Mouse (Mus musculus) CH12.LX (cell line): Measurements from ENCODE around the gene Tmem87b. TPM values are rescaled to one million over a fixed set of nuclear protein-coding genes. Genes with fewer than 3 reads are reported as not detected.

Experiments used
- DNase-seq: peaks from one replicate; pipeline ENCODE4 v3.0.0-alpha.2; 2013; ENCODE audit errors: extremely low read depth
- H3K27ac ChIP-seq: 2 replicates; pipeline ENCODE4 v1.5.1; 2012; ENCODE audit warnings: low read depth, mild to moderate bottlenecking, control low read depth, moderate library complexity; ENCODE audit not compliant: insufficient read depth
- H3K27me3 ChIP-seq: replicated peaks from 2 replicates; pipeline ENCODE3; 2012; ENCODE audit warnings: inconsistent platforms
- H3K36me3 ChIP-seq, 2 experiments: replicated peaks in 1 of 2; 2 replicates each; pipeline versions ENCODE3 to v1.6.1; 2012; ENCODE audit warnings: inconsistent platforms in 1 of 2, low read length in 1 of 2, mild to moderate bottlenecking in 1 of 2, mixed read lengths in 1 of 2, moderate library complexity in 1 of 2; ENCODE audit not compliant: control insufficient read depth in 1 of 2, insufficient read depth in 1 of 2
- H3K4me1 ChIP-seq, 2 experiments: 2 replicates each; pipeline ENCODE4 v1.6.1; 2012; ENCODE audit warnings: inconsistent platforms in 1 of 2, moderate library complexity in 1 of 2; ENCODE audit not compliant: insufficient read depth in 2 of 2, control insufficient read depth in 1 of 2
- H3K4me2 ChIP-seq: 2 replicates; pipeline ENCODE4 v1.6.1; 2012; ENCODE audit warnings: low read depth, mild to moderate bottlenecking, control low read depth; ENCODE audit not compliant: poor library complexity, insufficient read depth, severe bottlenecking
- H3K4me3 ChIP-seq, 3 experiments: fragments of 150-350 bp in 1 of 3; sonication (generic) in 1 of 3; replicated peaks in 1 of 3; 2 replicates each; pipeline versions ENCODE3 to v1.5.1; 2011 to 2012; ENCODE audit warnings: low read depth in 2 of 3, low read length in 2 of 3, mild to moderate bottlenecking in 2 of 3, moderate library complexity in 2 of 3, control low read depth in 1 of 3, improper control_type of control experiment in 1 of 3, inconsistent platforms in 1 of 3, mixed read lengths in 1 of 3; ENCODE audit not compliant: poor library complexity in 1 of 3
- H3K79me2 ChIP-seq: replicated peaks from 2 replicates; pipeline ENCODE4 v1.6.1; 2012; ENCODE audit warnings: mild to moderate bottlenecking, moderate library complexity; ENCODE audit not compliant: control insufficient read depth, poor library complexity, insufficient read depth, severe bottlenecking; ENCODE audit errors: extremely low read depth
- H3K9ac ChIP-seq: 2 replicates; pipeline ENCODE4 v1.6.1; 2012; ENCODE audit warnings: low read depth, mild to moderate bottlenecking, control low read depth, moderate library complexity; ENCODE audit not compliant: insufficient read depth
- H3K9me3 ChIP-seq: replicated peaks from 2 replicates; pipeline ENCODE3; 2012; ENCODE audit warnings: low read length, inconsistent platforms, mixed read lengths
- BHLHE40 ChIP-seq: IDR thresholded peaks from 2 replicates; pipeline ENCODE4 v1.6.1; 2011; ENCODE audit warnings: mild to moderate bottlenecking, low read depth, low read length, improper control_type of control experiment
- CHD2 ChIP-seq: IDR thresholded peaks from 2 replicates; pipeline ENCODE4 v1.6.1; 2011; ENCODE audit warnings: low read length, improper control_type of control experiment
- E2F4 ChIP-seq: IDR thresholded peaks from 2 replicates; pipeline ENCODE4 v1.6.1; 2011; ENCODE audit warnings: low read depth, low read length, improper control_type of control experiment; ENCODE audit not compliant: insufficient replicate concordance
- ELF1 ChIP-seq: IDR thresholded peaks from 2 replicates; pipeline ENCODE4 v1.6.1; 2014; ENCODE audit warnings: low read depth, mild to moderate bottlenecking, inconsistent platforms, low read length, improper control_type of control experiment
- ETS1 ChIP-seq: conservative IDR thresholded peaks from 2 replicates; pipeline ENCODE4 v1.6.1; 2012; ENCODE audit warnings: low read depth, mild to moderate bottlenecking, inconsistent platforms, low read length, improper control_type of control experiment, moderate library complexity
- GABPA ChIP-seq: IDR thresholded peaks from 2 replicates; pipeline ENCODE4 v1.6.1; 2012; ENCODE audit warnings: low read depth, low read length, improper control_type of control experiment, inconsistent platforms; ENCODE audit not compliant: insufficient replicate concordance
- MXI1 ChIP-seq: IDR thresholded peaks from 2 replicates; pipeline ENCODE4 v1.6.1; 2011; ENCODE audit warnings: mild to moderate bottlenecking, low read depth, low read length, improper control_type of control experiment
- NELFE ChIP-seq: IDR thresholded peaks from 2 replicates; pipeline ENCODE4 v1.6.1; 2011; ENCODE audit warnings: low read depth, low read length, improper control_type of control experiment
- NRF1 ChIP-seq: IDR thresholded peaks from 2 replicates; pipeline ENCODE4 v1.6.1; 2014; ENCODE audit warnings: low read depth, mild to moderate bottlenecking, inconsistent platforms, low read length, improper control_type of control experiment, moderate library complexity
- RAD21 ChIP-seq: IDR thresholded peaks from 2 replicates; pipeline ENCODE4 v1.6.1; 2011; ENCODE audit warnings: low read depth, mild to moderate bottlenecking, low read length, improper control_type of control experiment, moderate library complexity
- TBP ChIP-seq: conservative IDR thresholded peaks from 2 replicates; pipeline ENCODE4 v1.6.1; 2011; ENCODE audit warnings: low read depth, low read length, improper control_type of control experiment
- dilution Hi-C: fragments of 300-500 bp; cut with MboI; formaldehyde crosslinking; loops from 2 replicates; pipeline ENCODE4 v1.14.3; 2020; ENCODE audit warnings: low sequenced_read_pairs; ENCODE audit not compliant: extremely low pct_unique_long_range_greater_than_20kb, extremely low pct_ligation_motif_present
- in situ Hi-C: fragments of 300-500 bp; cut with MboI; formaldehyde crosslinking; loops from 3 replicates; pipeline ENCODE4 v1.14.3; 2019; ENCODE audit warnings: low sequenced_read_pairs, low pct_ligation_motif_present, low pct_unique_long_range_greater_than_20kb, mixed read lengths
- polyA plus RNA-seq: library from polyadenylated mRNA; unstranded; fragments of >175 nt; gene quantifications from 2 replicates; pipeline ENCODE4 v1.2.1, GENCODE M21; 2012; ENCODE audit warnings: low read depth; ENCODE audit not compliant: insufficient read length
- total RNA-seq, 2 experiments: library from RNA; depleted of rRNA; stranded (reverse); fragments of 300-350 nt in 1 of 2; fragments of >200 nt in 1 of 2; gene quantifications; 2 replicates each; pipeline ENCODE4 v1.2.3; 2012 to 2014

Gene Tmem87b
- total and polyA plus RNA-seq, 3 experiments, result 5.3 to 6.6 (median 6.2) TPM

- Histone ChIP-seq H3K36me3 (no peaks in the 10 kb centered on the region), H3K27ac (no peak overlapping the region), H3K4me2 (no peak overlapping the region), H3K4me1 (no peaks in the 10 kb centered on the region; a peak in 1 of 4 replicates), H3K9me3 (no peaks in the 10 kb centered on the region), H3K9ac (no peak overlapping the region), H3K79me2 (no peaks in the 10 kb centered on the region), H3K4me3 (no peak overlapping the region), H3K27me3 (no peaks in the 10 kb centered on the region)
- no peak for TF ChIP-seq ETS1
- TF ChIP-seq CHD2, result no peak
- DNase-seq, result no peak
- in situ Hi-C loops (no loop called here), dilution Hi-C loops (no loop called here)
Observed at GRCm38 (mm10) chr2:128786341-128786740, 31.6 kb upstream of the Tmem87b start.

GRCm38 (mm10) chr2:128786795-128787194 lies 31.1 kb upstream of the Tmem87b start:
- TF ChIP-seq MXI1 (no peak), RAD21 (no peak), NRF1 (no peak), BHLHE40 (no peak), GABPA (no peak)
- TF ChIP-seq, all 38 proteins: peak for 0
- Histone ChIP-seq H3K9ac (no peak overlapping the region), H3K27ac (no peak overlapping the region), H3K36me3 (no peaks in the 10 kb centered on the region), H3K4me3 (no peak overlapping the region), H3K79me2 (no peaks in the 10 kb centered on the region), H3K4me2 (no peak overlapping the region), H3K4me1 (no peaks in the 10 kb centered on the region; a peak in 1 of 4 replicates), H3K9me3 (no peaks in the 10 kb centered on the region), H3K27me3 (no peaks in the 10 kb centered on the region)
- dilution Hi-C loops, result no loop called here
- no peak for DNase-seq
- in situ Hi-C loops, result no loop called here

GRCm38 (mm10) chr2:128787805-128788204 lies 30.1 kb upstream of the Tmem87b start:
- H3K36me3 ChIP-seq, result no peaks in the 10 kb centered on the region
- dilution Hi-C loops, result no loop called here
- in situ Hi-C loops, result no loop called here

More at GRCm38 (mm10) chr2:128787805-128788204, 30.1 kb upstream of the Tmem87b start:
- Histone ChIP-seq H3K9ac (no peak overlapping the region), H3K4me2 (no peak overlapping the region), H3K4me1 (no peaks in the 10 kb centered on the region), H3K27me3 (no peaks in the 10 kb centered on the region), H3K27ac (no peak overlapping the region), H3K79me2 (no peaks in the 10 kb centered on the region), H3K9me3 (no peaks in the 10 kb centered on the region), H3K4me3 (no peak overlapping the region)
- no peak for TF ChIP-seq TBP
- no peak for TF ChIP-seq ELF1
- no peak for TF ChIP-seq RAD21
- TF ChIP-seq E2F4, result no peak
- TF ChIP-seq NELFE, result no peak
- DNase-seq, result no peak
